9 mouse cellular contexts compared by ENCODE assay signal in the genomic region with DNA sequence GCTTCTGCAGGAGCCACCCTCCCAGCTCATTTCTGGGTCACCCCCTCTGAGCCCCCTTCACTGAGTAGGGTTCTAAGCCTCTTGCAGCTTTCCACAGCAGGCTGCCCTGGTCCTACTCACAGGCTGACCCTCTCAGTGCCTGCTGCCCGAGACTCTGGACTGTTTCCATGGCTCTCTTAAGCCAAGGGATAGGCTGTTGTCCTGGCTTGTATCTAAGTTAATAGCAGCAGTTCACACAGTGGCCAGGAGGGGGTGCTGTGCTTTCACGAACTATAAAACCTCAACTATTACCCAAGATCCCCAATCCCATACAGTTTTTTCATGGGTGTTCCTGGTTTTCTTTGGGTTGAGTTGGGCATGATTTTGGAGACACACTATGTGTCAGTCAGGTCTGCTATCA. TPM values are rescaled to one million over a fixed set of nuclear protein-coding genes. Genes with fewer than 3 reads are reported as not detected.
DNase-seq lines count a peak whose midpoint lies in the region; ATAC-seq lines count a peak whose summit lies in the region.
"Had no signal": no experiment of that assay in that cellular context is flagged by ENCODE, and none has a peak within 500 bp of the region (broad histone marks: within the 10 kb centered on the region; RNA-seq: fewer than 3 reads in every experiment).

No protein-coding gene starts in this region.

- ATAC-seq in common myeloid progenitor, adult 5-6 weeks (replicated peaks; ENCODE audit: low read depth, poor library complexity, severe bottlenecking), result peak; percentile 64; the same call in 1 of the 2 replicates
- ATAC-seq in megakaryocyte progenitor cell, adult 5-6 weeks (replicated peaks; ENCODE audit: poor library complexity), result peak; percentile 78

- DNase-seq in heart, adult 11 months, result peak; percentile 89
- DNase-seq in heart, adult 8-10 months (ENCODE audit: low spot score), result no peak
- DNase-seq in 3T3-L1 (ENCODE audit: low read depth, low spot score), result peak; percentile 76
- peak; percentile 49 for DNase-seq in MN1 (ENCODE audit: low spot score)
- peak; percentile 44 to 77 for DNase-seq in kidney, postnatal 36 days
- peak; percentile 27 for DNase-seq in testis, postnatal 14 days (ENCODE audit: low spot score)

RNA-seq across cellular contexts. Expression of gene Oas1e, which starts 2.3 kb away (rescaled TPM):
- total RNA-seq in heart, adult 8-10 months (2022), result not detected
- not detected in 2 replicates for total RNA-seq in common myeloid progenitor, adult 5-6 weeks (2017)
- total RNA-seq in megakaryocyte progenitor cell, adult 5-6 weeks (2015), result not detected in 2 replicates
- not detected in 2 replicates for total RNA-seq in megakaryocyte progenitor cell, adult 5-6 weeks (2017)
- total RNA-seq: left cerebral cortex, adult 8-10 months had no signal

RNA-seq across cellular contexts. Expression of gene Oas3, which starts 15.6 kb away (rescaled TPM):
- under 1 TPM in 2 of 4 experiments, not detected in 2; 0.16 to 0.26 TPM for total RNA-seq in heart, adult 8-10 months (2022)
- total RNA-seq in common myeloid progenitor, adult 5-6 weeks (2017), result 1.9 and 4.8 TPM in 2 replicates
- total RNA-seq in megakaryocyte progenitor cell, adult 5-6 weeks (2015), result 1.1 and 1.5 TPM in 2 replicates
- 1.1 and 1.3 TPM in 2 replicates for total RNA-seq in megakaryocyte progenitor cell, adult 5-6 weeks (2017)
- total RNA-seq: left cerebral cortex, adult 8-10 months had no signal

RNA-seq across cellular contexts. Expression of gene Oas1c, which starts 19.3 kb away (rescaled TPM):
- total RNA-seq in heart, adult 8-10 months (2022), result under 1 TPM; 0.22 to 0.52 (median 0.30) TPM
- total RNA-seq in common myeloid progenitor, adult 5-6 weeks (2017), result 0.78 and 3.1 TPM in 2 replicates
- 0.83 and 1.6 TPM in 2 replicates for total RNA-seq in megakaryocyte progenitor cell, adult 5-6 weeks (2015)
- 2.4 and 6.3 TPM in 2 replicates for total RNA-seq in megakaryocyte progenitor cell, adult 5-6 weeks (2017)

RNA-seq across cellular contexts. Expression of gene Oas2, which starts 43.4 kb away (rescaled TPM):
- total RNA-seq in heart, adult 8-10 months (2022), result 1 to 10 TPM in 1 of 4 experiments, under 1 TPM in 3; 0.62 to 1.0 (median 0.83) TPM
- total RNA-seq in common myeloid progenitor, adult 5-6 weeks (2017), result 0.64 and 0.68 TPM in 2 replicates
- total RNA-seq in megakaryocyte progenitor cell, adult 5-6 weeks (2015), result 1.6 and 2.9 TPM in 2 replicates
- 0.12 and 0.30 TPM in 2 replicates for total RNA-seq in megakaryocyte progenitor cell, adult 5-6 weeks (2017)

RNA-seq across cellular contexts. Expression of gene Oas1f, which starts 54.1 kb away (rescaled TPM):
- total RNA-seq in heart, adult 8-10 months (2022), result not detected
- total RNA-seq in common myeloid progenitor, adult 5-6 weeks (2017), result not detected in 2 replicates
- not detected in 2 replicates for total RNA-seq in megakaryocyte progenitor cell, adult 5-6 weeks (2015)
- total RNA-seq in megakaryocyte progenitor cell, adult 5-6 weeks (2017), result not detected in 2 replicates
- total RNA-seq: left cerebral cortex, adult 8-10 months had no signal
